Mouse (Mus musculus) layer of hippocampus, postnatal 10 days (tissue): Measurements from ENCODE around the gene Pimreg. TPM values are rescaled to one million over a fixed set of nuclear protein-coding genes. Genes with fewer than 3 reads are reported as not detected.

ENCODE experiments used
- DNase-seq, 2 experiments: peaks; one replicate each; pipeline ENCODE4 v3.0.0; 2021; ENCODE audit warnings: low spot score in 2 of 2
- total RNA-seq, 2 experiments: library from RNA; stranded (reverse); gene quantifications; 2 replicates each; pipeline ENCODE4 v1.2.3; 2021

The Pimreg gene
- total RNA-seq, 2 experiments from 2014 or later: 3.6 to 3.7 TPM

GRCm38 (mm10) chr11:72027836-72028235, 14.0 kb upstream of the Pimreg start:
- DNase-seq: no peak

GRCm38 (mm10) chr11:72029143-72029542, 12.7 kb upstream of the Pimreg start:
- DNase-seq: peak; percentile 58 to 67

GRCm38 (mm10) chr11:72031353-72031752, 10.5 kb upstream of the Pimreg start:
- DNase-seq: no peak

GRCm38 (mm10) chr11:72032091-72032490, 9.7 kb upstream of the Pimreg start:
- no peak for DNase-seq

- DNase-seq: no peak
Measured at GRCm38 (mm10) chr11:72032589-72032988, 9.2 kb upstream of the Pimreg start.

GRCm38 (mm10) chr11:72037409-72037808, 4.4 kb upstream of the Pimreg start, which contains the start of gene Aipl1:
TSS of gene Aipl1 (minus strand) at chr11:72037509.
- no peak for DNase-seq

GRCm38 (mm10) chr11:72037996-72038395, 3.8 kb upstream of the Pimreg start:
- DNase-seq: peak; percentile 90

GRCm38 (mm10) chr11:72039599-72040386, 2.0 kb upstream of the Pimreg start:
- no peak for DNase-seq

- no peak for DNase-seq
Measured at GRCm38 (mm10) chr11:72041290-72041767, 503 bp upstream of the Pimreg start.

- DNase-seq: no peak
Measured at GRCm38 (mm10) chr11:72042631-72043030, 799 bp downstream of the Pimreg start.

- no peak for DNase-seq
Measured at GRCm38 (mm10) chr11:72044231-72044630, 2.4 kb downstream of the Pimreg start.

GRCm38 (mm10) chr11:72048730-72049129, 6.9 kb downstream of the Pimreg start:
- DNase-seq: no peak

GRCm38 (mm10) chr11:72049171-72049759, 7.4 kb downstream of the Pimreg start:
- peak in 1 of 2 experiments; percentile 27 for DNase-seq

- peak in 1 of 2 experiments; percentile 31 for DNase-seq
Measured at GRCm38 (mm10) chr11:72050168-72050894, 8.5 kb downstream of the Pimreg start.

GRCm38 (mm10) chr11:72050895-72051858, 9.3 kb downstream of the Pimreg start:
- peak in 1 of 2 experiments; percentile 62 for DNase-seq

GRCm38 (mm10) chr11:72052221-72052620, 10.4 kb downstream of the Pimreg start:
- DNase-seq: no peak

GRCm38 (mm10) chr11:72052636-72053035, 10.8 kb downstream of the Pimreg start:
- peak; percentile 87 for DNase-seq

GRCm38 (mm10) chr11:72055176-72055575, 13.3 kb downstream of the Pimreg start:
- no peak for DNase-seq

GRCm38 (mm10) chr11:72057166-72057565, 15.3 kb downstream of the Pimreg start:
- DNase-seq: no peak

GRCm38 (mm10) chr11:72060416-72060815, 18.6 kb downstream of the Pimreg start:
- no peak for DNase-seq
